Mouse (Mus musculus) lung, postnatal 4 days (tissue): ENCODE data around the gene Islr.

Experiments
- DNase-seq, 2 experiments: peaks; one replicate each; pipeline ENCODE4 v3.0.0; 2021

Gene Islr

DNA sequence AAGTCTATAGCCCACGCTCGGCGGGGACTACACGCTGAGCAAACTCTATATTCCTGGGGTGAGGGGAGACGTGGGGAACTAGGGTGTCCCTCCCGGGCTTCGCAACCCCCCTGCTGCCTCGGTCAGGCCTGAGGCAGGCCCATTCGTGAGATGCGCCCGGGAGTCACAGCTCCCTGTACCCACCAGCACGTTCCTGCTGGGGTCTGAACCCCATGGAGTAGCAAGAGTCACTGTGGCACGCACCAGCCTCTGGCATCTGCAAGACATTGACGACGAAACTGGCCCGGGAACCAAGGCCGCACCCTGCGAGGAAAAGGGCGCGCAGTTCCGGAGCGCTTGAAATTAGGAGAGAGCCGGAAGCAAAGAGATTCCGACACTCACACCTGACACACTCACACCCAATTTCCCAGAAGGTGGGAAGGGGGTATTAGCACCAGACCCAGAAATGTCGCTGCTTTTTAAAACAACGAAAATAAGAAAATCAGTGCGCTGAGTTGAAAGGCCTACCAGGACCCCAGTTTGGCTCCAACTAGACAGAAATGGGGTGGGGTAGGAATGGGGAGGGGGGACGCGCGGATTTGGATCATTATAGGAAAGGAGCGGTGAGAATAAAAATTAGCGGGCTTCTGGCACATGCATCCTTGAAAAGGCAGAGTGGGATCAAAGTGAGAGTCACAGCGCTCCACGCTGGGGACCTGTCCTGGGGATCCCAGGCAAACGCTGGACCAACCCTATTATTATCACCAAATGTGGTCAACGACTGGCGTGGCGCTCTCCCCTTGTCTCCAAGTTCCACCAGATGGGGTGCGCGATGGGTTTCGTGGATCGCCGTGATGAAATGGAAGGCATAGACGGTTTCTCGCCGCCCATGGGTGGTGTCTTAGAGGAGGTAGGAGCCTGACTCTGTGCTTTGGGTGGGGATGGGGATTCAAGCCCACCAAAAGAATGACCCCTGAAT lies 7.2 kb downstream of the Islr start:
- DNase-seq, result no peak

DNA sequence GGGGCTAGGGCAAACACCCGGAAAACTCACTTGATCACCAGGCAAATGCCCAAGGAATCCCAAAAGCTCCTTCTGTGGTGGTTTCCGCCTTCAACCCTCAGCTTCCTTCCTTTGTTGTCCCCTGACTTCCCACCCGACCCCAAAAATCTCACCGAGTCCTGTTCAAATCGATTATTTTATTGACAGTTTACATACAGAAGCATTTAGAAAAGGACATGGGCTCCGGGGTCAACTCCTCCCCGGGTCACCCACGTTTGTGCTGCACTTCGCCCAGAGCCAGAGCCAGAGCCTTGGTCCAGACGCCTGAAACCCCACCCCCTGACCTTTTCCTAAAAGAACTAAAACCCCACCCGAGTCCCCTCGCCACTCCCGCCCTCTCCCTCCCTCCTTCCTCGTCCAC lies 8.0 kb downstream of the Islr start:
- no peak for DNase-seq

DNA sequence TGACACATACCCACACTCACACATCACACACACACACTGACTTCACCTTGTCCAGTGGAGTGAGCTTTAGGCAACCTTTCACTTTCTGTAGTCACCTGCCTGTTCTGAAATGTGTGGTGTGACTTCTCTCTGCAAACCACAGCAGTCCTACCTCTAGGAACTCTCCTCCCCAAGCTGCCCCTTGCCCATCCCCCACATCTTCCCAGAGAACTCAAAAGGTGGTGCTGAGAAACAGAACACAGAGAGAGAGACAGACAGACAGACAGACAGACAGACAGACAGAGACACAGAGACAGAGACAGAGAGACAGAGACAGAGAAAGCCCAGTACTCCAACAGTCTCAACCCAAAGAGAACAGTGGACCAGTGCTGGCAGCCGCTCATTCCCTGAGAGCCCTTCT lies 8.4 kb downstream of the Islr start:
- DNase-seq, result no peak

DNA sequence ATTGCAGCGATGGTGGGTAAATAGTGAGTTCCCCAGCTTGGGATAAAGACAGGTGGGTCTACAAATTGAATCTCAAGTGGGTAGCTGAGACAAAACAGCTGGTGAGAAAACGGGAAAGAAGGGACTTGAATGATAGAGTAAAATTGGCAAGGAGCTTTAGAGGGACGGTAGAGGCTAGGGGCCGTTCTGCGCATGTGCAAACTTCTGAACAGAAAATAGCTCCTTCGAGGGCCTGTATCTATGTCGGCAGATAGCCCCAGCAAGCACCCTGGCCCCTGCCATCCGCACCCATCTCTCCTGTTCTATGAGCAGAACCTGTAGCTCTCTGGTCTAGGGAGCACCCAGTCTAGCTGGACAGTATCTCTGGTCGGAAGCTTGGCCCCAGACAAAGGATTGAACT lies 9.9 kb downstream of the Islr start:
- DNase-seq, result no peak

DNA sequence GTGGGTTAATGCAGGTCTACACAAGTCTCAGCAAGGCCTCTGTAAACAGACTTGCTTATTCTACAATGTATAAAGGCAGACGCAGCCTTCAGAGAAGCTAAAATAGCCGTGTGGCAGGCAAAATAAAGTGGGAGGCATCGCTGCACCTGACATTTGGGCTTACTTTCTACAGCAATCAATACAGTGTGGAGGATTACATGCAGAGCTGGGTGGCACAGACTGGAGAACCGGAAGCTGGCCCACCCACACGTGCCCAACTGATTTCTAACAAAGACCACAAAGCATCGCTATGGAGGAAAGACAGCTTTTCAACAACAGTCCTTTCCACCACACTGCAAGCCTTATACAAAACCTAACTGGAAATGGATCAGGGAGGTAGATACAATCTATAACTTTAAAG lies 19.6 kb downstream of the Islr start:
- DNase-seq, result no peak

DNA sequence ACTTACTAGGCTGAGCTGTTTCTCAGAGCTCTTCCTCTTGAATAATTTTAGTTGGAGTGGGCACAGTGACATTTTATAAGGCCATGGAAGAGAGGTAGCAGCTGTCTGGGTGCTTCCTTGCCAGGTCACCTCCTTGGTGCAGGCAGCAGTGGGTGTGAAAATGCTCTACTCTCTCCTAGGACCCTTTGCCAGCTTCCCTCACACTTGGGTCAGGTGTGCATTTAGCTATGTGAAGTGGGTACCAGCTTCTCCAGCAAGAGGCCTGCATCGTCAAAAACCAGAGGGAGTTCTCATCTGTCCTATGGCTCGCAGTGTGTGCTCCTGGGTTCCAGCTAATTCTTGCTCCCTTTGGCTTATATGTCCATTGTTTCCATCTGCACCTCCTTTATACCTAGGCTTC lies 24.7 kb downstream of the Islr start:
- no peak for DNase-seq

DNA sequence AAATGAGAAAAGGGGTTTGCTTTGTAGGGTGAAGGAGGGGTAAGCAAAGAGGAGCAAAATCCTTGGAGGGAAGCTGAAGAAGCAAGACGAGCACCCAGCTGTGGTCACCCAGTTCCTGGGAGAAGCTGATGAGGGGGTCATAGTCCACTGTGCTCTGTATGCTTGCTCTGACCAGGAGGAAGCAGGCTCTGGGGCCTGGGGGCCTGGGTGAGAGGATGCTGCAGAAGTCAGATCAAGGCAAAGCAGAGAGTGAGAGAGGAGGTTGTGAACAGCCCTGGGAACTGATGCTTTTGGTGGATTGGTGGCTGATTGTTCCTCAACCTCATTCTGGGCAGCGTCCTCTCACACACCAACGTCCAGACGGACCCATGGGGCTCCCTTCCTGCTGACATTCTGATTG lies 26.9 kb downstream of the Islr start:
- DNase-seq, result no peak

DNA sequence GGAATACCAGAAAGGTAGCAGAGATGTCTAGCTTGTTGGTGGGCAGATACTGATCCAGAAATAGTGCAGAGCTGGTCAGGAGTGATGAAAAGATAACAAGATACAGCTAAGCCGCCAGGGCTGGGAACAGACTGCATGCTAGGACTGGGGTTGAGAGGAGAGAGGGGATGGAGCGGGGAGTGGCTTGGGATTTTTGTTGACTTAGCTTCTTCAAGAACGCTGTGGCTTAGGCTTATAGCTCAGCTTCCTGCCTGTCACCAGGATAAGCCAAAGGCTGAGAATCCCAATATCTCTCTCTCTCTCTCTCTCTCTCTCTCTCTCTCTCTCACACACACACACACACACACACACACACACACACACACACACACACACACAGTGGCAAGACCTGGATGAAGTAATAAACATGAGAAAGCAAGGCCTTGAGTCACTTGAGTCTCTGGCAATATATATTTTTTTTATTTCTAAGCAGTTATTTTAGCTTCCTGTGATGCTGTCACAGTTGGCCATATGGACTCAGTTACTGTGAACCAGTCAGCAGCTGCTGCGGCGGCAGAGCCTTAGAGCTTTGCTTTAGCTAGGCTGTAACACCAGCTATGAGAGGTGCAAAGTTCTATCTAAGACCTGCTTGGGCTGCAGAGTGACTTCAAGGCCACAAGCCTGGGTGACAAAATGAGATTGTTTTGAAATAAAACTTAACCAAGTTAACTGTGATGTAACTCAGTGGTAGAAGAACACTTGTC lies 28.2 kb downstream of the Islr start:
- no peak for DNase-seq

DNA sequence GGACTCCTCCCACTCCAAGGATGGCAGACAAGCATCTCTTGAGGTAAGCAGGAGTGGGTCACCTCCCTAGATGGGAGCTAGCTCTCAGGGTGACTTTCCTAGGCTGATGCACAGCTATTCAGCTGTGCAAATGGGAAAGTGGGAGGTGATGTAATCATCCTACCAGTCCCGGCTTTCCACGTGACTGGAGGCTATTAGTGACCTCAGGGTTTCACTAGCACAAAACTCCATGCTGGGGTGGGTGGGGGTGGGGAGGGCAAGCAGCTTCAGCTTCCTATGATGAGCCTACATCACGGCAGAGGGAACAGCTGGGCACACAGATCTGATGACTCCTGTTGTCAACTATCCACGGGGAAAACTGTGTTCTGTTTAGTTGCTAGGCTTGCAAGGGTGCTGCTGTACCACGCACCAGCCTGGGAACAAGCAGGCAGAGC lies 29.3 kb downstream of the Islr start:
- no peak for DNase-seq

DNA sequence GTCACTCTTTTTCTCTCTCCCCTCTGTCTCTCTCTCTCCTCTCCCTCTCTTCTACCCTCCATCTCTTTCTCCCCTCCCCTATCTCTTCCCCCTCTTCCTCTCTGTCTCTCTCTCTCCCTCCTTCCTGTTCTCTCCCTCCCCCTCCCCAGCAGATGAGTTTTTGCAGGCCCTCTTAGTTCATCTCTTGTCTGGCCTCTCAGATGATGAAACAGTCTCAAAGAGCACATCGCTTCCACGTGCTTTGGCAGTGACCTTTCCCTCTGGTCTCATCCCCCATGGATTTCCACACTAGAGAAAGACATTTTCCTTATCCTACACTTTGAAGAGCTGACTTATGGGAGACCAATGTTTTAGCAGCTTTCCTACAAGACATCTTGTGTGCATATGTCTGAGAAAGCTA lies 31.2 kb downstream of the Islr start:
- DNase-seq, result no peak

DNA sequence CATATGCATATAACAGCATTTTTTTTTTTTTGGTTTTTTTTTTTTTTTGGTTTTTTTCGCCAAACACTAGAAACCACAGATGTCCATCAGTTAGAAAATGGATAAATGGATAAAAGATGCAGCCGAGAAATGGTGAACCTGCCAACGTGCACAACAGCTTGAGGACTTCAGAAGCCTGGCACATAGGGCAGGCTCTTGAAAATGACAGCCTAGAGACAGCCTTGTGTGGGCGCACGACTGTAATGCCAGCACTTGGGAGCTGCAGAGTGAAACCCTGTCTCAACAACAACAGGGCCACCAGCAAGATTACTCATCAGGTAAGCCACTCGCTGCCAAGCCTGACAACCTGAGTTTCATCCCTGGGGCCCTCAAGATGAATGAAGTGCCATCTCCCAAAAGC lies 34.7 kb downstream of the Islr start:
- DNase-seq, result no peak

DNA sequence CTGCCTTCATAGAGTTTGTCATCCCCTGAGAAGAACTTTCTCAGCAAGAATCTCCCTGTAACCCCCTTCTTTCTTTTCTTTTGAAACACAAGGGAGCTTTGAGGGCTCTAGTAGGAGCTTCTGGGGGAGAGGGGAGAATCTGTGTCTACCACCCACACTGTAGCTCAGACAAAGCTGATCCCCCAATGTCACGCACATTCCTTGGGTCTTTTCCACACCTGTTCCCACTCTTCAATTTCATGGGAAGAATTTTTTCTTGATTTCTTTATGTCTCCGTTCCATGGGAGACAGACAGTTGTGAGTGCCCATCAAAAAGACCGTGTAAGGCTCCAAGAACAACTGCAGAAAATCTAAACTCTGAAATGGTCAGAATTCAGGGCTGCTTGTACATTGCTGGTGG lies 35.2 kb downstream of the Islr start:
- DNase-seq, result no peak

DNA sequence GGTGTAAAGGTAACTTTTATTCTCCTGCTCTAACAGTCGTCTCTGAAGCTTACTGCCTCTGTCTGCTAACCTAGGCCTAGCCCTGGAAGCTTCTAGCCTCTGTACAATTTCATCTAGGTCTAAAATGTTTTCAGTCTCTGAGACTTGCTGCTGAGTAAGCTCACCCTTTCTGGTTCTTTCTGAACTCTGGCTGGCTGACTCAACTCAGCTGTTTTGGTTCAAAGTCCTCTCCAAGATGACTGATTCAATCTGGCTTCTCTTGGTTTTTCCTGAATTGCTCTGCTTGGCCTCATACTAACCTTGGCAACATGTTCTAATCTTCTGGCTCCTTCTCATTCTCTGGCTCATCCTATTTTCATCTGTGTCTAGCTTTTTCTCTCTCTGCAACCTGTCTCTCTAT lies 38.3 kb downstream of the Islr start:
- no peak for DNase-seq

DNA sequence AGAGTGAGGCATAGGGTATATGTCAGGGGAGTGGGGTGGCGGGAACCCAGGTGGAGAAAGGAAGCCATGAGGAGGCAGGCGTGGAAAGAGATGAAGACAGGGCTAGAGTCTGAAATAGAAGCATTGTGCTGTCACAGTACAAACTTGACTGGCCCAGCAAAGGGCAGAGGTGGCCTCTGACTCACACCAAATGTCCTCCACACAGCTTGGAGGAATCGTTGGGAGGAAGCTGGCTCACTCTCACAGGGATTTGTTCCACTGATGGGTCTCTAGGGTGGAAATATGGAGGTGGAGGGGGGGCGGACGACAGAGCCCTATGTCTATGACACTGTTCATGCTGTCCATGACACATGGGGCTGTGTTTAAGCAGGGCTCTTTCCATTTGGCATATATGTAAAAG lies 41.0 kb downstream of the Islr start:
- peak in 1 of 2 experiments; percentile 17 for DNase-seq

DNA sequence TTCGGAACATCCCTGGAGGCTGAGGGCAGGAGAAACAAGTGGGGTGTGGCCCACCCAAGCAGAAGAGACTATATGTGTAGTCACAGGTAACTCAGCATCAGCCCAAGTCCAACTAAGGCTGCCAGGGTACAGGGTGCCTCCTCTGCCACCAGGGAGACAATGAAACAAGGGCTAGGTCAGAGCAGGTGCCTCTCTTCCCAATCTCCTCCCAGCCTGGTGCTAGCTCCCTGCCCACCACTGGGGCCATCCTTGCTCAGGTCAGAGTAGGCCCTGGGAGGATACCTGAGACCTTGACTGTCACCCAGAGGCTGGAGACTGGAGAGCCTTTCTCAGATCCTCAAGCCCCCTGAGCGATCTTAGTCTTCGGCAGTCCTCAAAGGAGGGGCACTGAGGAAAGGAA lies 41.9 kb downstream of the Islr start:
- DNase-seq, result peak in 1 of 2 experiments; percentile 14

DNA sequence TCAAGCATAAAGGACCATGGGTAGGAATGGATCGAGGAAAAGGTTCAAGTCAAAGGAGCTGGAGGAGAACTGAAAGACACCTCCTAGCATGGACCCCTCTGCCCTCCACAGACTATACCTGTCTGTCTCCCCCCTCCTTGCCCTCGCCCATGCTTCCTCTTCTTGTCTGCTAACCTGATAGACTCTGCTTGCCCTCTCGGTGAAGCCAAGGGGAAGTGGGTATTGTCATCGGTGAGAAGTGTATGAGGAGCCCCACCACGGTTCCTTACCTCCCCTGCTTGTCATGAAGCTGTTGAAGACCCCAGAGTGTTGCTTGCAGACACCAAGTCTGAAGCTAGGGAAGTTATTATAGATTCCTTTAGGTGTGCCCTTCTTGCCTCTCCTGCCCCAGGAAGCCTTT lies 43.8 kb downstream of the Islr start:
- DNase-seq, result peak in 1 of 2 experiments; percentile 12

DNA sequence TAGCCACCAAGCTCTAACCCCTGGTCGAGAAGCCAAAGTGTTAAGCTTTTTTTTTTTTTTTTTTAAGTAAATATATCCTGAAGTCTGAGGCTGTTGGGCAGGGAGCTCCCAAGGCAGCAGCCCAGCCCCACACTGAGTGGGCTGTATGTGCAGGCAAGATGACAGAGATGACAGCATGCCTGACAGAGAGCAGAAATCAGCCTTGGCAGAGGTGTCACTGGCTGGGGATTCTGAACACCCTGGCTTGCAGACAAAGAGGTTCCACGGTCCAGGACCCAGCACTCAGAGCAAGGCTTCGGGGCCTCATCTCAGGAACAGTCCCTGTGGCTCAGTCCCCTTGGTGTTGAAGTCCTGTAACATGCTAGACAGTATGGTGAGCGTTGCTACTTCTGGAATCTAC lies 44.3 kb downstream of the Islr start:
- peak in 1 of 2 experiments; percentile 61 for DNase-seq

DNA sequence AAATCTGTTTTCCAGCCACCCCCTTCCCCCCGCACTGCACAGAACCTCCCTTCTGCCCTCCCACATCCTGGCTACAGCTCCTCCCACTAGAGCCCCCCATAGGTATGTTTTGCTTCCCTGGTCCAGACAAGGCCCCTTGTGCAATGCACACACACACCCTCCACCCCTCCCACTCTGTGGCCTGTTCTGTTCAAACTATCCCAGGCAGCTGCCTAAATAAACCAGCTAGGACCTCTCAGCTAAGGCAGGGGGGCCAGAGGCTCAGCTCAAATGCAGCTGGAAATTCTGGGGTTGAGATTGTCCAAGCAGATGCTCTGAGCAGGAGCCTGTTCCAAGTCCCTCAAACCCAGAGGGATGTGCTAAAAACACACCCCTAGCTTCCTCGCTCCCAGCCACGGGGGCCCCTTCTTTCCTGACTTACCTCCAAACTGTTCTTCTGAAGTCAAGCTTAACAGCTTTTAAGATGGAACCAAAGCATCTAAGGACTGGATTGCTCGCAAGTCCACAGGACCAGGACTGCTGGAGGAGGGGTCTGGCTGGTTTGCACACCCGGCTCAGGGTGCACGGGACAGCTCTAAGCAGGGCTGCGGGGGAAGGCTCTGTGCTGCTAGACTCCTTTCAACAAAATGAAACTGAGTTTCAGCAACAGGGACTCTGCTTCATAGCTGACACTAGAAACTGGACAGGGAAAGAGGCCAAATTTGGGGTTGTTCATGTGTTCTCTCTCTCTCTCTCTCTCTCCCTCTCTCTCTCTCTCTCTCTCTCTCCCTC lies 45.4 kb downstream of the Islr start:
- peak; percentile 37 to 76 for DNase-seq

DNA sequence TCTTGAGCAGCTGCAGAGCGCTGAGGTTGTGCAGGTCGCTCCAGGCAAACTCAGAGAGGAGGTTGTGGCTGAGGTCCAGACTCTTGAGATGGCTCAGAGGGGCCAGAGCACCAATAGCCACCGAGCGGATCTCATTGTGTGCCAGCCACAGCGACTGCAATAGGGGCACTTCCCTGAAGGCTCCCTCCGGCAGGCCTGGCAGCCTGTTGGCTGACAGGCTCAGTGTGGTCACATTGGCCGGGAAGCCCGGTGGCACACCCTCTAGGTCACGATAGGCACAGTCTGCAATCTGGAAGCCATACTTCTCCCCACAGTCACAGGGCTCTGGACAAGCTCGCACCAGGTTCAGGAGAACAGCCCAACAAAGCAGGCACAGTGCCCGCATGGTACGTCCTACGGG lies 46.3 kb downstream of the Islr start:
- DNase-seq, result no peak

DNA sequence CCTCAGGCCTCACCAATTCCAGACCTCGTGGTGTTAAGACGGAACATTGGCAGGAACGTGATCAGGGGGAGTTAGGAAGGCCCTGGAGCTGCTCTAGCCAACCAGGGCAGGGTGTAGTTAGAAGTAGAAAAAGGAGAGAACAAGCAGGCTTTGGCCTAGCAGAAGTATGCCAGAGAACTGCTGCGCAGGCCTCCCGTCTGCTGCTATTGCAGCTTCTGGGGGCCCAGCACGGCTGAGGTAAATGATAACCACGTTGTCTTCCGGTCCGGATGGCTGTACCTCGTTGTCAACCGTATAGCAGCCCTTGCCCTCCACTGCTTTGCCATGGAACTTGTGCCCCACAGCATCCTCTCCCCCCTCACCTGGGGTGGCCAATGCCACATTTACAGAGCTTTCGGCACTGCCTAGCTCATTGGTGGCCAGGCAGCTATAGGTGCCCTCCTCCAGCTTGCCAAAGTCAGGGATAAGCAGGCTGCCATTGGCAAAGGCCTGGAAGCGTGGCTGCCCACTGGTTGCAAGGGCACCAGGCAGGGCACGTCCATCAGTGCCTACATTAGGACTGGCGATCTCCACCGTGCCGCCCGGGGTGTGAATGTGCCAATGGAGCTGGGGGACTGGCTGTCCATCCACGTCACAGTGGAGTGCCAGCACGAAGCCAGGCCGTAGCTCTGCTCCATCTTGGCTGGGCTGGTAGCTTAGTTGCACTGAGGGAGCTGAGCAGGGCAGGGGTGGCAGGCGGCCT lies 47.1 kb downstream of the Islr start:
- DNase-seq, result peak in 1 of 2 experiments; percentile 23

DNA sequence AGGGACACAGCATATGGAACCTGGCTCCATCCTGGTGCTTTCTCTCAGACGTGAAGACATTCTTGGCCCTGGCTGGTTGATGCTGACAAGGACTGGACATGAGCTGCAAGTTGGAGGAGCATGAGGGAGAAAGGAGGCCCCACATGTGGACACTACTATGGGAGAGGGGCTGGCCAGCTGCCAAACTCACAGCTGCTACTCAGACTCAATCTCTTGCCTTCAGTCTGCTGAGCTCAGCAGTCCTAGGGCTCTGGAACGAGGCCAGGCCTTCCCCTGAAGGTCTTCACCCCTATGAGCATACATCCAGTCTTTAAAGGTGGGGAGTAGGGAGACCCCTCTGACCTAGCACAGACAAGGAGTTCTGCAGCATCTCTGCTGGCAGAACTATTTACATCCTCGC lies 48.7 kb downstream of the Islr start:
- DNase-seq, result peak; percentile 70 to 91

DNA sequence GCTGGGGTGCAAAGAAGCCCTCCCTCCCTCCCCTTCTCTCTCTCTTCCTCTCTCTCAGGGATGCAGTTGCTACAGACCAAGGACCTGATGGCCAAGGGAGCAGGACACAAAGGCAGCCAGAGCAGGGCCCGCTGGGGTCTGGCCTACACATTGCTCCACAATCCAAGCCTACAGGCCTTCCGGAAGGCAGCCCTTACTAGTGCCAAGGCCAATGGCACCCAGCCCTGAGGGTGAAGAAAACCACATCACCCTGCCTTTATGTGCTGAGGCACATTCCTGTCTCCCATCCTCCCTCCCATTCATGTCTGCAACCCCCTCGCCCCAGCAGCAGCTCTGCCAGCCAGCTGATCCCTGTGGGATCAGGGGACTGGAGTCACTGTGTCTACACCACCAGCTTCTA lies 51.0 kb downstream of the Islr start:
- peak in 1 of 2 experiments; percentile 57 for DNase-seq
